Mouse (Mus musculus): ENCODE data around the gene Hoxd9.

The Hoxd9 gene

DNA sequence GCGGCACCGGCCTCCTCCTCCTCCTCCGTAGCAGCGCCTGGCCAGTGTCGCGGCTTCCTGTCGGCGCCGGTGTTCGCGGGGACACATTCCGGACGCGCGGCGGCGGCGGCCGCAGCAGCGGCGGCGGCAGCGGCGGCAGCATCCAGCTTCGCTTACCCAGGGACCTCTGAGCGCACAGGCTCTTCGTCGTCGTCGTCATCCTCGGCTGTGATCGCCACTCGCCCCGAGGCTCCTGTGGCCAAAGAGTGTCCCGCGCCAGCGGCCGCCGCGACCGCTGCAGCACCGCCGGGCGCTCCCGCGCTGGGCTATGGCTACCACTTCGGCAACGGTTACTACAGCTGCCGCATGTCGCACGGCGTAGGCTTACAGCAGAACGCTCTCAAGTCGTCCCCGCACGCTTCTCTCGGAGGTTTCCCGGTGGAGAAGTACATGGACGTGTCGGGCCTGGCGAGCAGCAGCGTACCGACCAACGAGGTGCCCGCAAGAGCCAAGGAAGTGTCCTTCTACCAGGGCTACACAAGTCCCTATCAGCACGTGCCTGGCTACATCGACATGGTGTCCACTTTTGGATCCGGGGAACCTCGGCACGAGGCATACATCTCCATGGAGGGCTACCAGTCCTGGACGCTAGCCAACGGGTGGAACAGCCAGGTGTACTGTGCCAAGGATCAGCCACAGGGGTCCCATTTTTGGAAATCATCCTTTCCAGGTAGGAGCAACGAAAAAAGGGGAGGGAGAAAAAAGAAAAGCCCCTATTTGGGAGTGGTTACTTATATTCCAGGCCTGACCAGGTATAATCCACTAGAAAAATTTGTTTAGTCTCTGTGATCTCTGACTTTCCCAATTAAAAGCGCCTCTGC is 28.9 kb upstream of the Hoxd9 start:
- DNase-seq: peak in 1 of 2 experiments; percentile 29

DNA sequence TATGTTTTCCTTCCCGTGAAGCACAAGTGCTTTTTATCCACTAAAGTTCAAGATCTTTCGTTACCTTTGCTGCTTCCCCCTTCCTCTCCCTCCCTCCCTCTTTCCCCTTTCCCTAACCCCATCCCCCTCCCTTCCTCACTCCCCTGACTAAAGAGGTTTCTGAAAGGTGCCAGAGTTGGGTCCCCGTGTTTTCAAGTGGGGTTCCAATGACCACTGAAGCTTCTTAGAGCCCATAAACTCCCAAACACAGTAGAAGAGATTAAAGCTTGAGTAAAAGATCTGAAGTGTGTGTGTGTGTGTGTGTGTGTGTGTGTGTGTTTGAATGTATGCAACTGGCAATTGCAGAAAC is 28.3 kb upstream of the Hoxd9 start:
- no peak for DNase-seq

GRCm38 (mm10) chr2:74669650-74670235 is 27.8 kb upstream of the Hoxd9 start:
- no peak for DNase-seq

DNA sequence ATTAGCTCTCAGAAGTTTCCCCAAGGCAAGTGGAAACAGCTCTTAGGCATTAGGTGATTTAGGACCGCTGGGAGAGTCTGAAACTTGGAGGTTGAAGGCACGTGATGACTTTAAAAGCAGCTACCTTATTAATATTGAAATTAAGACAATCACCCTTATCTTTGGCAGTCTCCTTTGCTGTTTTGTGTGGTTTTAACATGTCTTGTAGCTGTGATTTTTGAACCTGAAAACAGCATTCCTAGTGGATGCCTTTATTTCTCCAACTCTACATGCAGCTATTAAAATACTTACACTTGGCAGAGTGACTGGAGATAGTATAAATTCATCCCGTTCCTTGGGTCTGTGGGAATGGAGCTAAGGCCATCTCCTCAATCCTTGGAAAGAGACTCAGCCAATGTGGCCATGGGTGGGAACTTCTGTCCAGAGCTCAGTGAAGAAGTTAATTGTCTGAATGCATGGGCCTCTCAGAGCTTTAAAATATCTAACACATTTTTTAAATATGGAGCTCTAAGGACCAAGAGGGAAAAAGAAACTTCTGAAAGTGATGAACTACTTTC is 26.8 kb upstream of the Hoxd9 start:
- no peak for DNase-seq

- DNase-seq: no peak
Measured at GRCm38 (mm10) chr2:74671847-74672246, 25.7 kb upstream of the Hoxd9 start.

DNA sequence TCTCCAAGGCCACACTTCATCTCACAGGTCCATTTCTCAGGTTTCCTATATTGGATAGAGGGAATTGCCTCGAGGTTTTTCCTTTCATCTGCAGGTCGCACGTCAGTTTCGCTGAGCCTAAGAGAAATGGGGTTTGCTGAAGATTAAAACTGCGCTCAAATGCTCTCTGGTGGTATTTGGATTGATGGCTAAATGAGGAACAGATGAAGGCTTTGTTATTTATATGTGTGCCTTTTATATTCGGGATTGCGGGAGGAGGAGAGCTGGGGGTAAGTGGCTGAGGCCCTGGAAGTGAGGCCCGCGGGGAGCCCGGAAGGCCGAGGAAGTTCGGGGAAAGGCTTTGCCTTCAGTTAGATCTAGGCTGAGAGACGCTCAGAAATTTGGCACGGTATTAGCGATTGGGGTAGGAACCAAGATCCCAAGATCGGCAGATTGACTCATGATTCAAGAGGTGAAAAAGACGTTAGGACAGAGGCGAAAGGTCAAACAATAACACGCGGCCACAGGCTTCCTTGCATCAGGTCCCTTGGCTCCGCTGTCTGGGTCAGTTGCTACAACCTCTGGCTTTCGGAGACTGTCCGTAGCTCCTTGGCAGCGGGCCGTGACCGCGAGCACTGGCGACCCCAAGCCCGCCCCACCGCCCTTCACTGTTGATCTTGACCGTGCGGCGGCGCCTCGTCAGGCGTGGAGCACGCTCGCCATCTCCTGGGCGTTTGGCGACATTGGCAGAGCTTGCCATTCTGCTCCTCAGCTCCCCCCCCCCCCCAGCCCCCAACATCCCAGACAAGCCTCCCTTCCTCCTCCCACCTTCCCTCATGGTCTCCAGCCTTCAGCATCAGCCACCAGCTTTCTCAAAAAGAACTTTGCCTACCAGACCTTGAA is 24.8 kb upstream of the Hoxd9 start:
- DNase-seq: peak; percentile 60 to 76

DNA sequence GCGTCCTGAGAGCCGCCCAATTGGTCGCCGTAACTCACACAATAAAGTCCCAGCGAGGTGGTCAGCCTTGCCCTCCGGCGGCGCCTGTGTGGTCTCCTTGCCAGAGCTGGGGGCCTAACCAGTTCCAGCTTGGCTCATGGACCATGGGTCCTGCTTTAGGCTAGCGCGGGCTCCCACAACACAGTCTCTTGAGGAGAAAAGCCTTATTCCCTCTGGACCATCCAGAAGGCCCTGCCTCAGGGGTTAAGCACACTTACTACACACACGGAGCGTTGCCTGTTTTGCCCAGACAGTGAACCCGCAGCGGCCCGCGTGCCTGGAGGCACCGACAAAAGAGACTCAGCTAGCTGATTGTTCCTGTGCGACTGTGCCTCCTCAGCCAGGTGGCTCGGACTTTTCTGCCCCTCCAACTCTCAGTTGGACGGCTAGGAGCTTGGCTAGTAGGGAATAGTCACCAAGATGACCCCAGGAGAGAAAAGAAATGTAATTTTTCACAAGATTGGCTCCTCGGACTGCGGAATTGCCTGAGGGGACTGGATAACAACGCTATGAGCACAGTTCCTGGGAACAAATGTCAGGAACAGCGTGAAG is 23.6 kb upstream of the Hoxd9 start:
- DNase-seq: no peak

DNA sequence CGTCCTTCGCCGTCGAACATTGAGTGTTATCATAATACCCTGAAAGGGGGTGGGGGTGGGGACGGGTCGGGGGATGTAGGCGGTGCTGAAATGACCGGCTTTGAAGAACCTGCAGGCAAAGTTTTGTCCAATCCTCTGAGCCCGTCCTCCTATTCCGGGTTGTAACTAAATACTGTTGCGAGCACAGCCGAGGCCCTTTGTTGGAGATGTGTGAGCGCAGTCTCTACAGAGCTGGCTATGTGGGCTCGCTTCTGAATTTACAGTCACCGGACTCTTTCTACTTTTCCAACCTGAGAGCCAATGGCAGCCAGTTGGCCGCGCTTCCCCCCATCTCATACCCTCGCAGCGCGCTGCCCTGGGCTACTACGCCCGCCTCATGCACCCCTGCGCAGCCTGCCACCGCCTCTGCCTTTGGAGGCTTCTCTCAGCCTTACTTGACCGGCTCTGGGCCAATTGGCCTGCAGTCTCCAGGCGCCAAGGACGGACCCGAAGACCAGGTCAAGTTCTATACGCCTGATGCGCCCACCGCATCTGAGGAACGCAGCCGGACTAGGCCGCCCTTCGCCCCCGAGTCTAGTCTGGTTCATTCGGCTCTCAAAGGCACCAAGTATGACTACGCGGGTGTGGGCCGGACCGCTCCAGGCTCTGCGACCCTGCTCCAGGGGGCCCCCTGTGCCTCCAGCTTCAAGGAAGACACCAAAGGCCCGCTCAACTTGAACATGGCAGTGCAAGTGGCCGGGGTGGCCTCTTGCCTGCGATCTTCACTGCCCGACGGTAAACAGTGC is 22.5 kb upstream of the Hoxd9 start, which contains the start of gene Hoxd12:
TSS of gene Hoxd12 (plus strand) at position 133 of the 785 bp plus-strand sequence.
- no peak for DNase-seq

GRCm38 (mm10) chr2:74675666-74676282 is 21.8 kb upstream of the Hoxd9 start:
- DNase-seq: peak in 1 of 2 experiments; percentile 3

- no peak for DNase-seq
Measured at GRCm38 (mm10) chr2:74676376-74677052, 21.0 kb upstream of the Hoxd9 start.

DNA sequence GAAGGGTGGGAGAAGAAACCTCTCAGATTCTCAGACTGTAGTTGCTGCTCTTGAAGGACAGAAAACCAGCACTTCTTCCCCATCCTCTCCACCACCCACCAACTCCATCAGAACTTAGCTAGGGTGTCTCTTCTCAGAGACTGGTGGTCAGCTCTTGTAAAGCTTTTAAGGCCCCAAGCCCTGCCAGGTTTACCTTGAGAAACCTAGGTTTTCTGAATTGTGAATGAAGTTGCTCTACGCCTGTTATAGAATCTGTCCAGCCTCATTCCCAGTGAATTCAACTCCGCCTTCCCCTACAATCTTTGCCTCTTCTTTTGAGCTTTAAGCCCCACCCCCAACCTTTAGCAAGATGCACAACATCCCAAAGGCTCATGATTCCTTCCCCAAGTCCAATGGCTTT is 20.4 kb upstream of the Hoxd9 start:
- DNase-seq: no peak

- no peak for DNase-seq
Measured at GRCm38 (mm10) chr2:74678891-74679595, 18.5 kb upstream of the Hoxd9 start, which contains the start of gene Hoxd11. Hoxd11 (plus strand) TSS chr2:74679557.

DNA sequence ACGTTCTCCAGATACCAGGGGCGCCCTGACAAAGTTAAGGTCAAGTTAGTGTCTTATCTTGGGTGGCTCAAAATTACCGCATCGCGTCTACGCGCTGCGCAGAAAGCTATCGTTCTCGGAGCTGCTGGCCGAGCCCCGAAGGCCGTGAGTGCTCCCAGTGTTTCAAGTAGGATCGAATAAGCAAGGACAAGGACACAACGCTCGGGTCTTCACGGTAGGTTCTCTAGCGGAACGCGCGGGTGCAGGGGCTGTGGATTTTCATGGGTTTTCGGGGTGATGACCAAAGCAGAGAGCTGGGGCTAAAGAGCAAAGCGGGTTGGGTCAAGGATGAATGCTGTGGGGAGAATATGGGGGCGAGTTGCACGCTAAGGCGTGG is 17.9 kb upstream of the Hoxd9 start:
- DNase-seq: no peak

DNA sequence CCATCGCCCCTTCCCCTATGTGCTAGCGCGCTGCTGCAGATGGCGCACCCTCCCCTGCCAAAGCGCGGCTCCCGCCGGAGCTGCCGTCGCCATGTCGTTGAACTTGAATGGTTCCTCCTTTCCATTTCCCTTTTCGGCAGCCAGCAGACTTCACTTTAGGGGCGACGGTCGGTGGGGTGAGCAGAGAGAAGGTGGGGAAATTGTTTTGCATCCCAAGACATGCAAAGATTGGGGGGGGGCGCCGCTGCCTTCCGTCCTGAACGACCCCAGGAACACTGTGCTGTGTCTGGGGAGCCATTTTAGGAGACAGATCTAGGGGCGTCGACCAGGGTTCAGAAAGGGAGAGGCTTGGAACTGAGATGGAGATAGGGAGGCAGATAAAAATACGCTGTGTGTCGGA is 17.5 kb upstream of the Hoxd9 start:
- no peak for DNase-seq

DNA sequence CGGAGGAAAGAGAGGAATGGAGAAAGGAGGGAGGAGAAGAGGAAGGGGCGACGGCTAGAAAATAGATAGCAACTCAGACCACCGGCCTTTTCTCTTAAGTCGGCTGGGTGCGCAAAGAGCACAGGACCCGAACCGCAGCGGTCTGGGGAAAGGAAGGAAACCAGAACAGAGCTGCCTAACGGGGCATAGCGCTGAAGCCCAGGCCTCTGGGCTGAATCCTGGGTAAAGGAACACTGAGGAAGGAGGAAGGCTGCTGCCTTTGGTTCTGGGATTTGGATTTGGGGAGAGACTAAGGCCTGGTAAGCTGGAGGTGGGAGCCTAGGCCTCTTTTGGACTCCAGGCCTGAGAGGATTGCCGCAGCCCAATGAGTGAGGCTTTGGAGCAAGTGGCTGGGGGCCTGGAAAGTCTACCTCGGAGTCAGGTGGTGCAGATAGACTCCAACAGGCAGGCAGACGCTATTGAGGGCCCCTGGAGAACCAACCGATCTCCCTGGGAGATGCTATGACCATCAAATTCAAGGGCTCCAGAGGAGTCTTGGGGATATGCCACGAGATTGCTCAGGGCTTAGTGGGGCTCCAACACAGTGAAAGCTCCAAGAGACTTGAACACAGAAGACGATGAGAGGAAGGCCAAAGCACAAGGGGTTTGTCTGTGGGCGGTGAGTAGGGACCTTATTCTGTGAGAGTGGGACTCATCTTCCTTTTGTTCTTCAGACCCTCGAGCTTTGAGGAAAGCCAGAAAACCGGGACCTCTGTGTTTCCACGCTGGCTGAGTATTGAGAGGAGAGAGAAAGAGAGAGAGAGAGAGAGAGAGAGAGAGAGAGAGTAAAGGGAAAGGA is 16.7 kb upstream of the Hoxd9 start:
- no peak for DNase-seq

DNA sequence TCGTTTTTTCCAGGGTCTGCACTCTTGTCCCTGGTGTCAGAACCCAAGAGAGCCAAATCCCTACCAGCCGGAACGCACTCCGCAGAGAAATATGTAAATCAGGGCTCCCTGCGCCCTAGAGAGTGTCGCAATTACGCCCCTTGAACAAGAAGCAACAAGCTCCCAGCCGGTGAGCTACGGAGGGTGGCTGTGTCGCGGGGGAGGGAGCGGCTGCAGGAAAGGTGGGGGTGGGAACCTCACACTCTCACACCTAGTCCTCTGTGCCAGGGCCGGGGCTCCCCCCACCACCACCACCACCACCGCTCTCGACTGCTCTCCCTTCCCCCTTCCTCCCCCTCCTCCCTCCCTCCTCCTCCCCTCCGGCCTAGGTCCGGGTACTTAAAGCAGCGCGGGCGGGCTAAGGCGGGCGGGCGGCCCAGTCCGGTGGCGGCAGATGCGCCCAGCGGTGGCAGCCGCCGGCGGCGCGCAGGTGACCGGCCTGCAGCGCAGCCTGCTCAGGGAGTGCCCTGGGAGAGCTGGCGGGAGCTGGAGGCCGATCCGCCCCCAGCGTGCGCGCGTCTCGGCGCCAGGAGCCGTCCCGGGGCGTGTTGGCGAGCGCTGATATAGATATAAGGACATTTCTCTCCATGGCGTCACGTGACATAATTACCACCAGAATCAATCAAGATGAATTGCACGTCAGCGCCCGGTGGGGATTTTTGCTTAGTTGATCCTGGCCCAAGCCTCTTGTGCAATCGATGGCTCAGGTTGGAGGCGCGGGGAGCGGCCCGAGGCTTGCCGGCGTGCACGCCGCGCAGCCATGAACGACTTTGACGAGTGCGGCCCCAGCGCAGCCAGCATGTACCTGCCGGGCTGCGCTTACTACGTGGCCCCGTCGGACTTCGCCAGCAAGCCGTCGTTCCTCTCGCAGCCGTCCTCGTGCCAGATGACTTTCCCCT is 15.7 kb upstream of the Hoxd9 start:
- no peak for DNase-seq

GRCm38 (mm10) chr2:74682796-74683195 is 14.7 kb upstream of the Hoxd9 start:
- DNase-seq: no peak

- no peak for DNase-seq
Measured at GRCm38 (mm10) chr2:74683471-74683951, 14.0 kb upstream of the Hoxd9 start.

Measured in cerebellum, postnatal 25 days (tissue).